Mouse (Mus musculus): ENCODE measurements around the gene Phactr1.

GRCm38 (mm10) chr13:43015768-43016167 is 335.3 kb downstream of the Phactr1 start:
- no peak for TF ChIP-seq CTCF (IDR thresholded peaks at IDR 0.05; ENCODE audit: control insufficient read depth, insufficient read depth, low read length)
- TF ChIP-seq POLR2A (IDR thresholded peaks at IDR 0.05; ENCODE audit: borderline replicate concordance, control insufficient read depth, low read depth, low read length), result no peak

Measured in bone marrow, adult 2 months (tissue).